Mouse (Mus musculus) erythroblast, embryonic 14.5 days (primary cell): ENCODE data around the gene 0610037L13Rik.

ENCODE experiments used
- GATA1 ChIP-seq: IDR thresholded peaks from 2 replicates; pipeline ENCODE4 v1.6.1; 2012; ENCODE audit warnings: low read length, inconsistent platforms, mixed read lengths
- TAL1 ChIP-seq: IDR thresholded peaks from 3 replicates; pipeline ENCODE4 v1.6.1; 2012; ENCODE audit warnings: low read length, inconsistent platforms, mixed read lengths

DNA sequence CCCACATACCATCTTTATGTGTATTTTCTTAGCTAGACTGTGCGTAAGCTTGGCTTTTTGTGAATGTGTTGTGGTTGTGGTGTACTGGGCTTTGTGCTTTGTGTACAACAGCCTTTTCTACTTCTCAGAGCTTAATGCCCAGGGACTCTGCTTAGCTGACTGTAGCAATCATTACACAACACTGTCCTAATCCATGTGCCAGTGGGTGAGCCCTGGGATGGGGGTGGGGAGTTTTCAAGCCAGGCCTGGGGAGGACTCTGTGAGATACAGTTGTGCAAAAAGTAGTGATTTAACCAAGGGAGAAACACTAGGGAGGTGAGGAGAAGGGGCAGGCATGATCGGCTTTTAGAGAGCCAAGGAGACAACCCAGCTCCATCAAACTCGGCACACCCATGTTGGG, 10.6 kb downstream of the 0610037L13Rik start:
- TF ChIP-seq GATA1: no peak
- TF ChIP-seq TAL1: no peak
